Mouse (Mus musculus) erythroblast, adult 5-6 weeks (primary cell): ENCODE results near the gene Atp6v0e. TPM values are rescaled to one million over a fixed set of nuclear protein-coding genes. Genes with fewer than 3 reads are reported as not detected.
A peak's percentile ranks its signal among the peaks of the same experiment; 100 is the strongest.

Experiments used
- ATAC-seq: replicated peaks from 2 replicates; pipeline ENCODE4 v1.8.0; 2016; ENCODE audit warnings: moderate number of reproducible peaks, mild to moderate bottlenecking, moderate TSS enrichment, inconsistent platforms; ENCODE audit not compliant: poor library complexity, low FRiP score, severe bottlenecking
- total RNA-seq, 2 experiments: library from RNA; stranded (forward) in 1 of 2; stranded (reverse) in 1 of 2; fragments of 150-400 nt in 1 of 2; fragments of 200-764, 138-1000 nt in 1 of 2; gene quantifications; 2 replicates each; pipeline versions ENCODE4 v1.2.3 to v1.2.4; 2015 to 2017; ENCODE audit warnings: low replicate concordance in 2 of 2

Gene Atp6v0e
- total RNA-seq, 2 experiments from 2014 or later = 119 to 176 TPM

- no peak for ATAC-seq
Measured at GRCm38 (mm10) chr17:26677711-26678637, 14.9 kb downstream of the Atp6v0e start.

- no peak for ATAC-seq
Measured at GRCm38 (mm10) chr17:26681276-26681675, 18.2 kb downstream of the Atp6v0e start.

GRCm38 (mm10) chr17:26686334-26687000, 23.4 kb downstream of the Atp6v0e start:
- ATAC-seq = peak; percentile 28

GRCm38 (mm10) chr17:26688795-26689735, 26.0 kb downstream of the Atp6v0e start:
- no peak for ATAC-seq

- ATAC-seq = no peak
Measured at GRCm38 (mm10) chr17:26689810-26690209, 26.8 kb downstream of the Atp6v0e start.

- no peak for ATAC-seq
Measured at GRCm38 (mm10) chr17:26690236-26690635, 27.2 kb downstream of the Atp6v0e start.

GRCm38 (mm10) chr17:26691110-26691509, 28.1 kb downstream of the Atp6v0e start:
- ATAC-seq = no peak

- ATAC-seq = no peak
Measured at GRCm38 (mm10) chr17:26693424-26693823, 30.4 kb downstream of the Atp6v0e start.

GRCm38 (mm10) chr17:26694171-26694570, 31.1 kb downstream of the Atp6v0e start:
- ATAC-seq = no peak

- ATAC-seq = no peak
Measured at GRCm38 (mm10) chr17:26695193-26695592, 32.2 kb downstream of the Atp6v0e start.

- ATAC-seq = peak; percentile 72
Measured at GRCm38 (mm10) chr17:26698846-26699245, 35.8 kb downstream of the Atp6v0e start.

GRCm38 (mm10) chr17:26699819-26700616, 37.0 kb downstream of the Atp6v0e start:
- no peak for ATAC-seq

- ATAC-seq = no peak
Measured at GRCm38 (mm10) chr17:26701565-26701964, 38.5 kb downstream of the Atp6v0e start.

- no peak for ATAC-seq
Measured at GRCm38 (mm10) chr17:26702621-26703020, 39.6 kb downstream of the Atp6v0e start.

GRCm38 (mm10) chr17:26703671-26704070, 40.6 kb downstream of the Atp6v0e start:
- ATAC-seq = no peak

- ATAC-seq = no peak
Measured at GRCm38 (mm10) chr17:26705463-26706359, 42.7 kb downstream of the Atp6v0e start.

GRCm38 (mm10) chr17:26707066-26707465, 44.0 kb downstream of the Atp6v0e start:
- ATAC-seq = no peak

- ATAC-seq = no peak
Measured at GRCm38 (mm10) chr17:26708499-26708898, 45.5 kb downstream of the Atp6v0e start.
